Mouse (Mus musculus) hindbrain, postnatal 0 days (tissue): ENCODE data around the gene Ccdc173. TPM values are rescaled to one million over a fixed set of nuclear protein-coding genes. Genes with fewer than 3 reads are reported as not detected.

Experiments
- ATAC-seq: fragments of 200-750 bp; cut with Nextera tagmentation; 2 replicates; pipeline ENCODE4 v1.8.0; 2017; ENCODE audit warnings: mild to moderate bottlenecking, moderate TSS enrichment, moderate library complexity
- DNase-seq: peaks from one replicate; pipeline ENCODE4 v3.0.0-alpha.2; 2015; ENCODE audit warnings: low spot score
- H3K27ac ChIP-seq: fragments of 300-500 bp; sonication (generic); 2 replicates; pipeline ENCODE4 v1.5.1; 2014; ENCODE audit warnings: mild to moderate bottlenecking
- H3K27me3 ChIP-seq: fragments of 300-500 bp; sonication (generic); 2 replicates; pipeline ENCODE4 v1.6.1; 2014; ENCODE audit warnings: low read length, mixed read lengths; ENCODE audit not compliant: insufficient read depth
- H3K36me3 ChIP-seq: fragments of 300-500 bp; sonication (generic); 2 replicates; pipeline ENCODE4 v1.6.1; 2014; ENCODE audit warnings: low read length, mixed read lengths; ENCODE audit not compliant: insufficient read depth
- H3K4me1 ChIP-seq: fragments of 300-500 bp; sonication (generic); 2 replicates; pipeline ENCODE4 v1.6.1; 2014; ENCODE audit warnings: antibody characterized with exemption, low read length, mixed read lengths; ENCODE audit not compliant: insufficient read depth
- H3K4me2 ChIP-seq: fragments of 300-500 bp; sonication (generic); 2 replicates; pipeline ENCODE4 v1.6.1; 2014; ENCODE audit warnings: low read depth, mild to moderate bottlenecking, low read length, moderate library complexity, mixed read lengths
- H3K4me3 ChIP-seq: fragments of 300-500 bp; sonication (generic); 2 replicates; pipeline ENCODE4 v1.5.1; 2014; ENCODE audit warnings: low read length
- H3K9ac ChIP-seq: fragments of 300-500 bp; sonication (generic); replicated peaks from 2 replicates; pipeline ENCODE4 v1.6.1; 2014; ENCODE audit warnings: mild to moderate bottlenecking, low read length, moderate library complexity, mixed read lengths
- H3K9me3 ChIP-seq: fragments of 300-500 bp; sonication (generic); 2 replicates; pipeline ENCODE4 v1.6.1; 2016; ENCODE audit warnings: low read length, mixed read lengths
- CTCF ChIP-seq: IDR thresholded peaks from 2 replicates; pipeline ENCODE4 v1.5.1; 2016; ENCODE audit warnings: antibody characterized with exemption, control low read depth, low read depth
- WGBS: fragments of 180-500 bp; shearing (Covaris S2); extraction: QIAGEN DNeasy Blood & Tissue Kit; methylation state at CpG from one replicate; pipeline ENCODE4 v1.1.7; 2014; 5-methylcytosine and 5-hydroxymethylcytosine counted together
- polyA plus RNA-seq: library from polyadenylated mRNA; unstranded; fragments of >200 nt; fragmentation: Nextera tagmentation; extraction: Ambion mirVana; gene quantifications from 2 replicates; pipeline ENCODE4 v1.2.1, GENCODE M21; 2015
- total RNA-seq: library from RNA; depleted of rRNA; stranded (reverse); fragments of >200 nt; gene quantifications from 2 replicates; pipeline ENCODE4 v1.2.3, GENCODE M21; 2014

The Ccdc173 gene
- total and polyA plus RNA-seq, 2 experiments from 2014 or later = 0.10 to 1.7 TPM

GRCm38 (mm10) chr2:69828031-69828430 lies 38.7 kb upstream of the Ccdc173 start:
- ATAC-seq = no peak
- peaks cover 19% of the 10 kb centered on the region; the same call in 1 of the 2 replicates for H3K36me3 ChIP-seq
- H3K27me3 ChIP-seq = no peaks in the 10 kb centered on the region
- no peak for DNase-seq
- no peak for TF ChIP-seq CTCF
- H3K27ac ChIP-seq = no peak overlapping the region
- no peak overlapping the region for H3K4me2 ChIP-seq
- no peak overlapping the region for H3K4me3 ChIP-seq
- peaks cover 14% of the 10 kb centered on the region for H3K4me1 ChIP-seq
- no peak overlapping the region for H3K9ac ChIP-seq
- no peaks in the 10 kb centered on the region for H3K9me3 ChIP-seq
- 57% methylated on average over 7 of the region's 7 CpGs for WGBS

GRCm38 (mm10) chr2:69826380-69826779 lies 37.0 kb upstream of the Ccdc173 start:
- peaks cover 14% of the 10 kb centered on the region for H3K4me1 ChIP-seq
- TF ChIP-seq CTCF = no peak
- H3K27ac ChIP-seq = peak overlapping the region; percentile 74
- H3K9me3 ChIP-seq = no peaks in the 10 kb centered on the region
- peak overlapping the region; percentile 31; the same call in 1 of the 2 replicates for H3K9ac ChIP-seq
- no peak overlapping the region for H3K4me3 ChIP-seq
- ATAC-seq = no peak
- DNase-seq = peak; percentile 55
- WGBS = 30% methylated on average over 2 of the region's 2 CpGs
- H3K36me3 ChIP-seq = peaks cover 19% of the 10 kb centered on the region; the same call in 1 of the 2 replicates
- peak overlapping the region; percentile 34 for H3K4me2 ChIP-seq
- no peaks in the 10 kb centered on the region for H3K27me3 ChIP-seq

GRCm38 (mm10) chr2:69825898-69826297 lies 36.5 kb upstream of the Ccdc173 start:
- peaks cover 14% of the 10 kb centered on the region for H3K4me1 ChIP-seq
- DNase-seq = no peak
- ATAC-seq = no peak
- TF ChIP-seq CTCF = no peak
- 67% methylated on average over 10 of the region's 10 CpGs for WGBS
- no peak overlapping the region for H3K4me3 ChIP-seq
- H3K4me2 ChIP-seq = peak overlapping the region; percentile 34; the same call in 1 of the 2 replicates
- H3K27me3 ChIP-seq = no peaks in the 10 kb centered on the region
- peaks cover 16% of the 10 kb centered on the region; the same call in 1 of the 2 replicates for H3K36me3 ChIP-seq
- H3K9ac ChIP-seq = peak overlapping the region; percentile 31; the same call in 1 of the 2 replicates
- H3K27ac ChIP-seq = peak overlapping the region; percentile 74
- no peaks in the 10 kb centered on the region for H3K9me3 ChIP-seq

GRCm38 (mm10) chr2:69823129-69823677 lies 33.8 kb upstream of the Ccdc173 start:
- H3K27ac ChIP-seq = peak overlapping the region; percentile 98
- peak; percentile 80 for DNase-seq
- H3K4me2 ChIP-seq = peak overlapping the region; percentile 77
- H3K4me1 ChIP-seq = peaks cover 14% of the 10 kb centered on the region
- H3K27me3 ChIP-seq = no peaks in the 10 kb centered on the region
- no peak for TF ChIP-seq CTCF
- WGBS = 1% methylated on average over 45 of the region's 45 CpGs
- H3K36me3 ChIP-seq = peaks cover 3% of the 10 kb centered on the region; the same call in 1 of the 2 replicates
- ATAC-seq = peak; percentile 84
- H3K9ac ChIP-seq = peak overlapping the region; percentile 97
- peak overlapping the region; percentile 83 for H3K4me3 ChIP-seq
- no peaks in the 10 kb centered on the region for H3K9me3 ChIP-seq

- peak; percentile 31 for TF ChIP-seq CTCF
- H3K27ac ChIP-seq = peak overlapping the region; percentile 98
- no peaks in the 10 kb centered on the region for H3K27me3 ChIP-seq
- H3K9me3 ChIP-seq = no peaks in the 10 kb centered on the region
- peak overlapping the region; percentile 83 for H3K4me3 ChIP-seq
- peak; percentile 84 for ATAC-seq
- peak overlapping the region; percentile 77 for H3K4me2 ChIP-seq
- H3K9ac ChIP-seq = peak overlapping the region; percentile 97
- WGBS = under 1% methylated on average over 68 of the region's 80 CpGs
- peaks cover 14% of the 10 kb centered on the region for H3K4me1 ChIP-seq
- no peaks in the 10 kb centered on the region for H3K36me3 ChIP-seq
- peak; percentile 70 for DNase-seq
Measured at GRCm38 (mm10) chr2:69822361-69823128, 33.2 kb upstream of the Ccdc173 start.

GRCm38 (mm10) chr2:69821711-69822110 lies 32.3 kb upstream of the Ccdc173 start, which contains the start of gene Klhl23:
Gene Klhl23 (plus strand): TSS chr2:69821944.
- TF ChIP-seq CTCF = no peak
- DNase-seq (no peak), ATAC-seq (no peak)
- Histone ChIP-seq H3K27ac (peak within 1 kb of the TSS; percentile 98), H3K4me2 (peak within 1 kb of the TSS; percentile 77), H3K27me3 (no peaks in the 10 kb centered on the region), H3K4me1 (peaks cover 14% of the 10 kb centered on the region), H3K9ac (peak within 1 kb of the TSS; percentile 97), H3K36me3 (no peaks in the 10 kb centered on the region), H3K4me3 (peak within 1 kb of the TSS; percentile 83), H3K9me3 (no peaks in the 10 kb centered on the region)
- WGBS = 27% methylated on average over 8 of the region's 8 CpGs
